Mouse (Mus musculus) MEL (cell line): Measurements from ENCODE around the gene Gm13271. TPM values are rescaled to one million over a fixed set of nuclear protein-coding genes. Genes with fewer than 3 reads are reported as not detected.
"Not testable (repeated sequence)": the region's sequence is repeated elsewhere in the genome, so short reads cannot be mapped to it uniquely, and the experiment has no call there.

Experiments used
- DNase-seq: peaks from one replicate; pipeline ENCODE4 v3.0.0; 2011; ENCODE audit warnings: low read depth, low spot score
- H3K27ac ChIP-seq: 2 replicates; pipeline ENCODE4 v1.5.1; 2012; ENCODE audit warnings: low read depth, mild to moderate bottlenecking, control low read depth, low read length, moderate library complexity; ENCODE audit not compliant: control insufficient read depth
- H3K27me3 ChIP-seq, 2 experiments: fragments of 150-350 bp in 1 of 2; sonication (generic) in 1 of 2; 2 replicates each; pipeline ENCODE4 v1.6.1; 2012; ENCODE audit warnings: low read length in 2 of 2, mild to moderate bottlenecking in 2 of 2, improper control_type of control experiment in 1 of 2, moderate library complexity in 1 of 2; ENCODE audit not compliant: insufficient read depth in 2 of 2, control insufficient read depth in 1 of 2
- H3K36me3 ChIP-seq, 2 experiments: 2 replicates each; pipeline ENCODE4 v1.6.1; 2012 to 2014; ENCODE audit warnings: low read length in 2 of 2, improper control_type of control experiment in 1 of 2, inconsistent platforms in 1 of 2, mild to moderate bottlenecking in 1 of 2; ENCODE audit not compliant: insufficient read depth in 2 of 2, control insufficient read depth in 1 of 2
- H3K4me1 ChIP-seq, 2 experiments: fragments of 150-350 bp in 1 of 2; sonication (generic) in 1 of 2; 2 replicates each; pipeline ENCODE4 v1.6.1; 2012; ENCODE audit warnings: low read length in 2 of 2, improper control_type of control experiment in 1 of 2, mild to moderate bottlenecking in 1 of 2; ENCODE audit not compliant: insufficient read depth in 2 of 2, control insufficient read depth in 1 of 2
- H3K4me3 ChIP-seq, 2 experiments: fragments of 150-350 bp in 1 of 2; sonication (generic) in 1 of 2; 2 replicates each; pipeline ENCODE4 v1.5.1; 2012; ENCODE audit warnings: low read depth in 2 of 2, low read length in 2 of 2, mild to moderate bottlenecking in 2 of 2, moderate library complexity in 2 of 2, control low read depth in 1 of 2, improper control_type of control experiment in 1 of 2; ENCODE audit not compliant: control insufficient read depth in 1 of 2, insufficient read depth in 1 of 2
- H3K79me2 ChIP-seq: 2 replicates; pipeline ENCODE4 v1.6.1; 2012; ENCODE audit warnings: mild to moderate bottlenecking, low read length, moderate library complexity; ENCODE audit not compliant: control insufficient read depth, poor library complexity, insufficient read depth
- H3K9ac ChIP-seq: 2 replicates; pipeline ENCODE4 v1.6.1; 2012; ENCODE audit warnings: low read depth, mild to moderate bottlenecking, control low read depth, low read length, moderate library complexity; ENCODE audit not compliant: control insufficient read depth, poor library complexity, severe bottlenecking
- H3K9me3 ChIP-seq: fragments of 150-350 bp; sonication (generic); replicated peaks from 2 replicates; pipeline ENCODE4 v1.6.1; 2012; ENCODE audit warnings: mild to moderate bottlenecking, low read length, improper control_type of control experiment, moderate library complexity; ENCODE audit not compliant: insufficient read depth
- polyA plus RNA-seq, 2 experiments: library from polyadenylated mRNA; stranded (reverse) in 1 of 2; unstranded in 1 of 2; fragments of >175 nt in 1 of 2; fragments of >200 nt in 1 of 2; gene quantifications; 2 replicates each; pipeline versions ENCODE4 v1.2.1 to v1.2.4; 2012; ENCODE audit warnings: low replicate concordance in 2 of 2, low read depth in 1 of 2; ENCODE audit not compliant: insufficient read length in 2 of 2, insufficient read depth in 1 of 2, missing spikeins in 1 of 2
- total RNA-seq: library from RNA; depleted of rRNA; stranded (reverse); fragments of 300-350 nt; gene quantifications from 2 replicates; pipeline ENCODE4 v1.2.3, GENCODE M21; 2012; rRNA removed

Gene Gm13271
- total and polyA plus RNA-seq, 3 experiments = not detected

DNA sequence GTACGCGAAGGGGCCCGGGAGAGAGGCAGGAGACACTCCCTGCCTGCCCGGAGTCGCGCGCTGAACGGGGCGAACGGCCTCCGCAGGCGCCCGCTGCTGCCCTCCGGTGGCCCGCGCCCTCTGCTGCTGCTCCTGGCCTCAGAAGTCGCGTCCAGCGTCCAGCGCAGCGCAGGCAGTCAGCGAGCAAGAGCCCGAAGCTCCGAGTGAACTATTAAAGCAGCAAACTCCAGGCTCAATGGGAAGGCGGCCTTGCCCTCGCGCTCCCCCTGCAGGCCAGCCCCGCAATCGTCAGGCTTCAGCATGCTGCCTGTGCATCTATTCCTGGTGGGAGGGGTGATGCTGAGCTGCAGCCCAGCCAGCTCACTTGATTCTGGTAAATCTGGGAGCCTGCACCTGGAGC lies 48.3 kb downstream of the Gm13271 start, which contains the start of gene Gm13287:
Gm13287 (plus strand) TSS at position 301 of the 400 bp plus-strand sequence.
- DNase-seq, H3K27ac ChIP-seq, H3K4me1 ChIP-seq, H3K27me3 ChIP-seq, H3K9me3 ChIP-seq, H3K79me2 ChIP-seq, H3K36me3 ChIP-seq, H3K9ac ChIP-seq, H3K4me3 ChIP-seq: not testable (repeated sequence)

Other genes with a start within 250 kb of the Gm13271 start
Only the 30 nearest of the 32 such genes appear.
- gene Ifna14, start 183.1 kb upstream of the Gm13271 start, total RNA-seq = not detected in 2 replicates
- not detected for gene Ifna14, start 183.1 kb upstream of the Gm13271 start, polyA plus RNA-seq
- not detected in 2 replicates for gene Ifna9, start 162.5 kb upstream of the Gm13271 start, total RNA-seq
- gene Ifna9, start 162.5 kb upstream of the Gm13271 start, polyA plus RNA-seq = not detected
- not detected in 2 replicates for gene Ifna12, start 151.5 kb upstream of the Gm13271 start, total RNA-seq
- not detected for gene Ifna12, start 151.5 kb upstream of the Gm13271 start, polyA plus RNA-seq
- not detected in 2 replicates for gene C87499, start 120.5 kb upstream of the Gm13271 start, total RNA-seq
- not detected for gene C87499, start 120.5 kb upstream of the Gm13271 start, polyA plus RNA-seq
- not detected in 2 replicates for gene Ifna13, start 110.4 kb upstream of the Gm13271 start, total RNA-seq
- gene Ifna13, start 110.4 kb upstream of the Gm13271 start, polyA plus RNA-seq = not detected
- not detected in 2 replicates for gene Ifna16, start 77.9 kb upstream of the Gm13271 start, total RNA-seq
- gene Ifna16, start 77.9 kb upstream of the Gm13271 start, polyA plus RNA-seq = not detected
- gene Ifna2, start 71.0 kb upstream of the Gm13271 start, total RNA-seq = not detected in 2 replicates
- gene Ifna2, start 71.0 kb upstream of the Gm13271 start, polyA plus RNA-seq = not detected
- gene Ifnab, start 63.5 kb upstream of the Gm13271 start, total RNA-seq = not detected in 2 replicates
- gene Ifnab, start 63.5 kb upstream of the Gm13271 start, polyA plus RNA-seq = not detected
- gene Gm26566, start 33.1 kb upstream of the Gm13271 start, total RNA-seq = 7.8 and 9.8 TPM in 2 replicates
- under 1 TPM in 1 of 2 experiments, not detected in 1; 0.40 TPM for gene Gm26566, start 33.1 kb upstream of the Gm13271 start, polyA plus RNA-seq
- gene Klhl9, start 32.4 kb upstream of the Gm13271 start, total RNA-seq = 33.9 and 35.1 TPM in 2 replicates
- gene Klhl9, start 32.4 kb upstream of the Gm13271 start, polyA plus RNA-seq = 10 to 100 TPM; 16.6 to 69.5 TPM
- gene Gm13283, start 5.3 kb downstream of the Gm13271 start, total RNA-seq = not detected in 2 replicates
- gene Gm13283, start 5.3 kb downstream of the Gm13271 start, polyA plus RNA-seq = not detected
- gene Gm13290, start 19.0 kb downstream of the Gm13271 start, total RNA-seq = not detected in 2 replicates
- gene Gm13290, start 19.0 kb downstream of the Gm13271 start, polyA plus RNA-seq = under 1 TPM in 1 of 2 experiments, not detected in 1; 0.29 TPM
- gene Gm13289, start 22.1 kb downstream of the Gm13271 start, total RNA-seq = not detected in 2 replicates
- gene Gm13289, start 22.1 kb downstream of the Gm13271 start, polyA plus RNA-seq = not detected
- not detected in 2 replicates for gene Gm13272, start 25.0 kb downstream of the Gm13271 start, total RNA-seq
- not detected for gene Gm13272, start 25.0 kb downstream of the Gm13271 start, polyA plus RNA-seq
- gene Ifnz, start 27.3 kb downstream of the Gm13271 start, total RNA-seq = not detected in 2 replicates
- gene Ifnz, start 27.3 kb downstream of the Gm13271 start, polyA plus RNA-seq = under 1 TPM in 1 of 2 experiments, not detected in 1; 0.11 TPM
- not detected in 2 replicates for gene Gm13276, start 30.8 kb downstream of the Gm13271 start, total RNA-seq
- not detected for gene Gm13276, start 30.8 kb downstream of the Gm13271 start, polyA plus RNA-seq
- not detected in 2 replicates for gene Gm13277, start 33.8 kb downstream of the Gm13271 start, total RNA-seq
- gene Gm13277, start 33.8 kb downstream of the Gm13271 start, polyA plus RNA-seq = not detected
- not detected in 2 replicates for gene Gm13278, start 36.7 kb downstream of the Gm13271 start, total RNA-seq
- not detected for gene Gm13278, start 36.7 kb downstream of the Gm13271 start, polyA plus RNA-seq
- not detected in 2 replicates for gene Gm13275, start 39.6 kb downstream of the Gm13271 start, total RNA-seq
- gene Gm13275, start 39.6 kb downstream of the Gm13271 start, polyA plus RNA-seq = under 1 TPM in 1 of 2 experiments, not detected in 1; 0.52 TPM
- not detected in 2 replicates for gene Gm13279, start 42.5 kb downstream of the Gm13271 start, total RNA-seq
- gene Gm13279, start 42.5 kb downstream of the Gm13271 start, polyA plus RNA-seq = not detected
- 0.10 TPM in 1 of 2 replicates, not detected in the other for gene Gm13285, start 44.8 kb downstream of the Gm13271 start, total RNA-seq
- under 1 TPM in 1 of 2 experiments, not detected in 1; 0.14 TPM for gene Gm13285, start 44.8 kb downstream of the Gm13271 start, polyA plus RNA-seq
- gene Gm13287, start 48.4 kb downstream of the Gm13271 start, total RNA-seq = not detected in 2 replicates
- gene Gm13287, start 48.4 kb downstream of the Gm13271 start, polyA plus RNA-seq = not detected
- not detected in 2 replicates for gene Gm13288, start 50.7 kb downstream of the Gm13271 start, total RNA-seq
- not detected for gene Gm13288, start 50.7 kb downstream of the Gm13271 start, polyA plus RNA-seq
- gene Ifna7, start 61.4 kb downstream of the Gm13271 start, total RNA-seq = not detected in 2 replicates
- gene Ifna7, start 61.4 kb downstream of the Gm13271 start, polyA plus RNA-seq = not detected
- not detected in 2 replicates for gene Ifna11, start 65.1 kb downstream of the Gm13271 start, total RNA-seq
- not detected for gene Ifna11, start 65.1 kb downstream of the Gm13271 start, polyA plus RNA-seq
- gene Ifna6, start 72.5 kb downstream of the Gm13271 start, total RNA-seq = not detected in 2 replicates
- not detected for gene Ifna6, start 72.5 kb downstream of the Gm13271 start, polyA plus RNA-seq
- not detected in 2 replicates for gene Ifna5, start 80.7 kb downstream of the Gm13271 start, total RNA-seq
- gene Ifna5, start 80.7 kb downstream of the Gm13271 start, polyA plus RNA-seq = not detected
- gene Ifna4, start 87.0 kb downstream of the Gm13271 start, total RNA-seq = not detected in 2 replicates
- gene Ifna4, start 87.0 kb downstream of the Gm13271 start, polyA plus RNA-seq = not detected
- gene Ifna1, start 95.2 kb downstream of the Gm13271 start, total RNA-seq = not detected in 2 replicates
- gene Ifna1, start 95.2 kb downstream of the Gm13271 start, polyA plus RNA-seq = not detected
- gene Ifne, start 125.3 kb downstream of the Gm13271 start, total RNA-seq = not detected in 2 replicates
- not detected for gene Ifne, start 125.3 kb downstream of the Gm13271 start, polyA plus RNA-seq